Mouse (Mus musculus) megakaryocyte, adult 5-6 weeks (primary cell): ENCODE data around the gene Cxcl2. TPM values are rescaled to one million over a fixed set of nuclear protein-coding genes. Genes with fewer than 3 reads are reported as not detected.

ENCODE experiments used
- ATAC-seq: 2 replicates; pipeline ENCODE4 v1.8.0; 2016; ENCODE audit warnings: mild to moderate bottlenecking, inconsistent platforms; ENCODE audit not compliant: poor library complexity, severe bottlenecking
- total RNA-seq, 2 experiments: library from RNA; stranded (forward) in 1 of 2; stranded (reverse) in 1 of 2; fragments of 153-499, 151-499 nt in 1 of 2; fragments of 221-1000, 200-1000 nt in 1 of 2; gene quantifications; 2 replicates each; pipeline versions ENCODE4 v1.2.3 to v1.2.4; 2015 to 2017

The Cxcl2 gene
- total RNA-seq (2015) (12.9 and 38.9 TPM in 2 replicates), total RNA-seq (2017) (19.7 and 51.7 TPM in 2 replicates)

GRCm38 (mm10) chr5:90903339-90904020 lies at the start of gene Cxcl2:
TSS of gene Cxcl2 (plus strand) at chr5:90903871.
- peak; percentile 86 for ATAC-seq

DNA sequence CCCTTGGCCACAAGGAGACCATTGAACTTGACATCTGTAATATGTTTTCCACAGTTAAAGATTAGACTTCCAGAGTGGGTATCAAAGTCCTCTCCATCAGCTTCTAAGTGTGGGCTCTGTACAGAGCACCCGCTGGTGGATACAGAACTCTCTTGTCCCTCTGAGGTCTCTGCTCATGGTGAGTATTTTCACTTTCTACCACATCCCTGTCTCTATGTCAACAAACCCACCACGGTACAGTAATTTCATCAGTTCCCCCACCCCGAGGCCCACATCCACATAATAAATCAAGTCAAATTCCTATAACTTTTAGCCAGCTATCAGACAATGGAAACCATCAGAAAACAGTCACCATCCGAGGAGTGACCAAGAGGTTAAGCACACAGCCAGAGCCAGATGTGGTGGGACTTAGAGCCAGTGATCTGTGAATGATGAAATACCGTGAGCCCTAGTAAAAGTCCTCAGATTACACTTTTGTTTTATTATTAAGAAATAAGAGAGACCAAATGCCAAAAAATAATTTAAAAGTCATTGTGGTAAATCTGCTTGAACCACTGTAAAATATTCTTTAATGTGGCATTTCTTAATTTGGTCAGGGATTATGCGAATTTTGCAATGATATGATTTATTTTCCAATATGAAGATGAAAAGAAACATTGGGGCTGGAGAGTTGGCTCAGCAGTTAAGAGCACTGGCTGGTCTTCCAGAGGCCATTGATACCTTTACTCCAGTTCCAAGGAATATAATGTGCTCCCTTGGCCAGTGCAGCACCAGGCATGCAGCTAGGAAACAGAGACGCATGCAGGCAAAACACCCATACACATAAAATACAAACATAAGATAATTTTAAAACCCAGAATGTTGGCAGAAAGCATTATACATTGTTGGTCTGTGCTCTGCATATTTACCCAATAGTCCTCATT lies 48.1 kb upstream of the Cxcl2 start:
- ATAC-seq: no peak

DNA sequence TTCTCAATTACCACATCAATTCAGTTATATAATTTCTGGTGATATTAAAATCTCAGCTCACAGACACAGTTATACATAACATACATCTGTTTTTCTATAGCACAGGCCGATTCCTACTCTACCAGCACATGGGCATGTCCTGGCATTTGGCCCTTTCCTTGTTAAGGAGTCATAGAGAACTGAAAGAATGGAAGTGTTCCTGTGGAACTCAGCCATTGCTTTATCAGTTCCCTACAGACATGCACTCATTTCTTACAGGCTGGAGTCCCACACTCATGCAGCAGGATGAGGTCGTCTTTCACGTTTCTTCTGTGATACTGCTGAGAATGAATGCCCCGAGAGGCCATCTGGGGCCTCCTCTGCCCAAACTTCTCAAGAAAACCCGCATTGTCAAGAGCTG lies 46.2 kb upstream of the Cxcl2 start:
- no peak for ATAC-seq

DNA sequence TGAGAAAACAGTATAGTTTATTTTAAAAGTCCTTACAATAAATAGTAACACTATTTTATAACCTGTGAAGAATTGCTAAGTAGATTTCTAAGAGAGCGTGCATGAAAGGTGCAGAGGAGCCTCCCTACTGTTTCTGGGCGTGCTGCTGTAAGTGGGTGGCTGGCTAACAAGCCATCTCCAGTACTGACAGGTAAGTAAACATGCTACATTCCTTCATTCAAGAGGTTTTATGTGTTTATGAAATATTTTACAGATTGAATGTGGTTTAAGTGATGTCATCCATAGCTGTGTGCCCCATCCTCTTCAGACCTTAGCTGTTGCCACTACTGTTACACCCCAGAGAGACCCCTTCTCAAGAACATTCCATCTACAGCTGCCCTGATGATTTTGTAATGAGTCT lies 45.2 kb upstream of the Cxcl2 start:
- no peak for ATAC-seq

GRCm38 (mm10) chr5:90859031-90859430 lies 44.6 kb upstream of the Cxcl2 start:
- no peak for ATAC-seq

GRCm38 (mm10) chr5:90861876-90862375 lies 41.7 kb upstream of the Cxcl2 start:
- peak; percentile 78 for ATAC-seq

DNA sequence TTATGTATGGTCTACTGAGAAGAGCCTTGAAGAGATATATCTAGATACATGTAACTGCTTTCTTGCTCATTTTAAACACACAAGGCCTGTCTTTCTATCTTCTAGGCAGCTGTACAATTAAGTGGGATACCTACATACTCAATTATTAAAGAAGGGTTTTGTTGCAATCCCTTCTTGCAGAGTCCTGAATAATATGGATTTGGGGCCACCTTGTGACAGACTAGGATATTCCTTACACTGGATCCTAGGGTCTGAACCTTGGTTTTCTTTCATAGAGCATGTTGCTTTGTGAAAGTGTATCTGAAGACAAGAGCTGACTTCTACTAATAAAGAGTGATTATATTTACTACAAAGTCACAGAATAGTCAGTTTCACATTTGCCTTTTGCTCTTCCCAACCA lies 36.9 kb upstream of the Cxcl2 start:
- ATAC-seq: no peak

DNA sequence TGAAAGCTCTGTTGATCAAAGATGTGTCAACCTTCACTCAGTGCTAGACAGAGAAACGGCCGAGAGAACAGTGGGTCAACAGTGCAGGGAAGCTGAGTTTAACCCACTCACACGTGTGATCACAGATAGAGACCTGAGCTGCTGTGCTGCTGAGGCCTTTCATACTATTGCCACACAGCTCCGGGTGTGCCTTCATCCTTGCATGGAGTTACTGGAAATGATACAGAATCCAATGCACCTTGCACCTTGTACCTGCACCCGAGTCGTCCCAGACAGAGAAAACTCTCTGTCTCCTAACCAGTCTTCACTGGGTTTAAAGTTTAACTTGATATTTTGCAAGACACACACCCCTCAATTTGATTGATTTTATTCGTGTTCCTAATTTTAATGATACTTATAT lies 31.3 kb upstream of the Cxcl2 start:
- ATAC-seq: no peak

- ATAC-seq: no peak
Measured at GRCm38 (mm10) chr5:90876045-90876444, 27.6 kb upstream of the Cxcl2 start.

DNA sequence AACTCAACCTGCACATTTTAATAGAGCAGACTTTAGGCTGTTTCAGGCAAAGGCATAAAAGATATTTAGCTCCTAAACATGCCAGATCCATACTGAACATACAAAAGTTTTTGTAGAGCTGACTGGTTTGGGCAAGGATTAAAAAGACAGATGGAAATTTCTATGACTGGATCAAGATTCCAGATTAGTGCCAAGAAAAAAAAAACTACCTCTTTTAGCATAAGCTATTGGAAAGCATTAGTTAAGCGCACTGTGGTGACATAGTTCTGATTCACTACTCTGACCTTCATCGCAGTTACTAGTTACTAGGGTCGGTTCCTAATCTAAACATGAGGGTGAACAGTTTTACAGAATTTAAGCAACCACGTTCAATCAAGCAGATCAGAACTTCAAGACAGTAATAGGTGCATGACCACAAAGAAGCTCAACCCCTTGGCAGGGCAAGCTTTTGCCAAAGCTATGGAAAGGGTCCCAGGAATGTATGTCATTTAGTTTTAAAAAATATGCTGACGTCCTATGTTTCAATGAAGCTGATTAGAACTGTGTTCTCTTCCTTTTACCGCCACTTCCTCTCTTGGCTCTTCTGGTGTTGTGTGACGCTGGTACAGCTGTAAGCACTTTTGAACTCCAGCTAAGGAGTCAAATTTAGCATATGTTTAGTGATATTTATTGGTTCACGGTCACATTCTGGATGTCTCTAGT lies 27.0 kb upstream of the Cxcl2 start:
- peak; percentile 43 for ATAC-seq

DNA sequence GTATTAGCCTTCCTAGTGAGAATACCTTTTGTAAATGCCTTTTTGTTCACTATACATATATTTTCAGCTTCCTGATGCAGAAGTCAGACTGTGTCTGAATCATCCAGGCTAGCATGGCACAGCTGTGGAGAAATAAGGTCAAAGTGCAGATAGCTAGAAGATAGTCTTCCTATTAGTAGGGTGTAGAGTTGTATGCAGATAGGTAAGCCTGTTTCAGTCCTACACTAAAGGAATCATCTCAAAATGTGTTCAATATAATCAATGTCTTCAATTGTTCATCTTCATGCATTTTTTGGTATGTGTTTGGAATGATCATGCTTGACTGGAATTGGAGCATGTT lies 26.5 kb upstream of the Cxcl2 start:
- 0 out of 2 replicates have a peak, but pooled peaks have one; percentile 11 for ATAC-seq

GRCm38 (mm10) chr5:90879307-90880014 lies 24.2 kb upstream of the Cxcl2 start:
- peak; percentile 39 for ATAC-seq

- no peak for ATAC-seq
Measured at GRCm38 (mm10) chr5:90880335-90880850, 23.3 kb upstream of the Cxcl2 start.

DNA sequence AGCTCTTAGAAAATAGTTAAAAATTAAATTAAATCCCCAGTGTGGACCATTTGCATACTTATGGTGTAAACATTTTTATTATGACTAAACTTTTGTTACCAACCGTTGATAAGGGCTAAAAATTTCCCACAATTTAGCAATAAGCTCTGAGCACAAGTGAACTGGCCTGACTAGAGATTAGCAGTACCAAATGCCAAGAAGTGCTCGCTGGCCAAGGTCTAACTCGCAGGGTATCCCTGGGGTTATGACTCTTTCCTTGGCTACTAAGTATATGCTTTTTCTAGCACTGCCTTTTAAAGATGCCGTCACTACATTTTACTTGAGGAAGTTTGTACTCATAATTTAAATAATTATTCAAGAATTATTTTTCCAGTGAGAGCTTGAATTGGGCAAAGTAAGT lies 22.6 kb upstream of the Cxcl2 start:
- ATAC-seq: no peak

- ATAC-seq: peak; percentile 89
Measured at GRCm38 (mm10) chr5:90881682-90882081, 22.0 kb upstream of the Cxcl2 start.

DNA sequence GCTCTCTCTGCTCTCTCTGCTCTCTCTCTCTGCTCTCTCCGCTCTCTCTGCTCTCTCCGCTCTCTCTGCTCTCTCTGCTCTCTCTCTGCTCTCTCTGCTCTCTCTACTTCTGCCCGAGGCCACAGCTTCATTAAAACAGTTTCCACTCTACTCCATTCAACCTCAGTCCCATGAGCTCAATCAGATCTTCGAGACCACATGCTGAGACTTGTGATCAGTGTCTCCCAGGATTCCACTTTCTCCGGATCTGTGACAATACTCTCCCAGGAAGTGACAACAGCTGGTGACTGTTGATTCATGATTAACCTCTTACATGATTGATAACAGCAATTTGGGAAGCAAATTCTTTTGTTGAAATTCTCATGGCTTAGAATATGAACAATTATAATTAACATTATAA lies 21.5 kb upstream of the Cxcl2 start:
- no peak for ATAC-seq

GRCm38 (mm10) chr5:90884628-90885242 lies 18.9 kb upstream of the Cxcl2 start:
- no peak for ATAC-seq

DNA sequence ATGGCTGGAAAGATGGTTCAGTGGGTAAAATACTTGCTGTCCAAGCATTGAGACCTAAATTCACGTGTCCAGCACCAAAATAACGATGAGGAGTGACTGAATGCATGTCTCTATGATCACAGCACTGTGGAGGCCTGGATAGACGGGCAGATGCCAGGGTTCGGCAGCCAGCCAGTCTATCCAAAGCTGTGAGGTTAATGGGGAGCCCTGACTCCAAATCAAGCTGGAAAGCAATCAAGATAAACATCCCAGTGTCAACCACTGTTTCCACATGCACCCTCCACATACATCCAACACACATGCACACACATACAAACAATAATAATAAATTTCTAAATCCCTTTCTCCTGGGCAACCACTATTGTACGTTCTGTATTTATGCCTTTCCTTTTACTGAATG lies 15.0 kb upstream of the Cxcl2 start:
- no peak for ATAC-seq

DNA sequence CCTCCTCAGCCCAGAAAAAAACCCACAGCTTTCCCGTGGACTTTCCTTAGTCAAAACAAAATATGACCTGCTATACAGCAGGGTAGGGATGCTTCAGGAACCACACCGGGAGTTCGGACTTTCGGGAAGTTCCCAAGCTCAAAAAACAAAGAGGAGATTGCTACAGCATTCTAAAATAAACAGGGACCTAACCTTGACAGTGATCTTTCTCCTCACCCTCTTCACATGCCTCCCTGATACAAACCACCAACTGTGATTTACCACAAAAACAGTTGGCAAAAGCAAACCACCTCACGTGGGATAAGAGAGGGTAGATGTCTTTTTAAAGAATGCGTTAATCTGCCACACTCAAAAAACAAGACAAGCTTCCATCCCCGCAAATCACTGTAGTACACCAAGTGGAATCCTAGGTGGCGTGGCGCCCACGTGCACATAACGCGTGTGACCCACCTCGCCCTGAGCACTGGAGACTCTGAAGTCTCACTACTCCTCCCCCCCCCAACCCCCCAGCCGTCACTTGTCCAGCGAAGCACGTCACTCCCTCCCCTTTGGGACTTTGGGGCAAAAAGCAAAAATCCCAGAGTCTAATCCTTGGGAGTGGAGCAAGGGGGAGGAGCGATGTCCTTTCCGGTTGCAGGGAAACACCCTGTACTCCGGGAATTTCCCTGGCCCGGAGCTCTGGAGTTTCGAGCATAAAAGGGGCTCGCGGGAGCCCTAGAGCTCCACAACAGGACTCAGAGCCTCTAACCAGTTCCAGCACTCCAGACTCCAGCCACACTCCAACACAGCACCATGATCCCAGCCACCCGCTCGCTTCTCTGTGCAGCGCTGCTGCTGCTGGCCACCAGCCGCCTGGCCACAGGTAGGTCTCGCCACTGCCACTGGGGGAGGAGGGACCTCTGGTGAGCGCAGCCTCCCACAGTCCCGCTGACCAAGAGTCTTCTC lies 12.9 kb upstream of the Cxcl2 start, which contains the start of gene Cxcl1:
Gene Cxcl1 (plus strand): TSS at position 723 of the 945 bp plus-strand sequence.
- ATAC-seq: peak; percentile 51
